Mouse (Mus musculus): ENCODE measurements around the gene Map4k5. TPM values are rescaled to one million over a fixed set of nuclear protein-coding genes. Genes with fewer than 3 reads are reported as not detected.

Gene Map4k5
- polyA plus RNA-seq, 1 experiment from 2014 or later: 33.4 TPM

DNA sequence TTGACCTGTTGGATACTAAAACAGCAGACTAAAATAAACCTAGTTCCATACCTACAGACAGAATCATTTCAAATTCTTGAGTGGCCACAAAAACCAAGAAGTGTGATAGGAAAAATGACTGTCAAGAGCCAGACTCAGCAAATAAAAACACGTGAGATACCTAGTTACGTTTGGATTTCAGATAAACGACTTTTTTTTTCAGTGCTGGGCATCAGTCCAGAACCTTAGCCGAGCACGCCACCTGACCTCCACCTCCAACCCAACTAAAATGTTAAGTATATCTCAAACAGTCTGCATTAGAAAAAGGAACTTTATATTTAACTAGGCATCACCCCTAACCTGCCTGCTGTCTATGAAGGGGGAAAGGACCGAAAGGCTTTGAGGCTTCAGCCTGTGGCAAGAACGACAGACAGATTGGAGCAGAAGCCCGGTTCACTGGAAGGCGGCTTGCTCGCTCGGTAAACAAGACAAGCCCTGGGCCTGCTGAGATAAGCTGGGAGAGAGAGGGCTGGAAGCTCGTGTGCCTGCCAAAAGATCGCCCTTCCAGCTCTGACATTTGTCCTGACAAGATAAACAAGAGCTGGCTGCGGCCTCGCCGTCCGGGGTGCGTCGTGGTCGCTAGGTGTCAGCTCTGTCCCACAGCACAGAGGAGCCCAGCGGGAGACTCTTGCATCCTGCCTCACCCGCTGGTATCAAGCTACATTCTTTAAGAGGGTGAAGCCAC lies 135.4 kb downstream of the Map4k5 start:
- no peaks in the 10 kb centered on the region for H3K9me3 ChIP-seq
- no peaks in the 10 kb centered on the region for H3K27me3 ChIP-seq
- no peak overlapping the region for H3K27ac ChIP-seq (replicated peaks)
- peak overlapping the region; percentile 51 for H3K4me2 ChIP-seq (replicated peaks)
- no peak overlapping the region for H3K4me3 ChIP-seq
- H3K4me1 ChIP-seq: peaks cover 14% of the 10 kb centered on the region
- no peaks in the 10 kb centered on the region for H3K36me3 ChIP-seq
- no peak overlapping the region for H3K9ac ChIP-seq (replicated peaks)
- WGBS: 18% methylated on average over 22 of the region's 22 CpGs
- peak; percentile 85 for ATAC-seq (ENCODE audit: low FRiP score, low read depth)

DNA sequence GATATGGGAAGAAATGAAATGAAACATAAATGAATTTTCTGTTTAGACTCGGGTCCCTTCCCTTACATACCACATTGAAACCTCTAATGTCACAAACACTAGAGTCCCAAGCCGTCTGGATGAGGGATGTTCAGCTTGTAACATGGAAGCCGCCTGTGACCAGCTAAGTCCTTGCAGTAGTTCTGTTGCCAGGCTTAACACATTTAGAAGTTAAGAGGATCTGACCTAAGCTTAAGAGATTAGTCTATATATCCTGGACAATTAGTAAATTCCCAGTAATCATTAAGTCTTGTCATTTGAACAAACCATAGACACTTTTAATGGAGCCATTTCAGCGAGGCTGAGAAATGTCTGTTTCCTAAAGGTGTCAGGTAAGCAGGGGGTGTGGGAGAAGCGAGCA lies 137.0 kb downstream of the Map4k5 start:
- Histone ChIP-seq H3K4me1 (peaks cover 14% of the 10 kb centered on the region), H3K27ac (replicated peaks) (no peak overlapping the region), H3K4me2 (replicated peaks) (no peak overlapping the region), H3K27me3 (no peaks in the 10 kb centered on the region), H3K9ac (replicated peaks) (no peak overlapping the region), H3K4me3 (no peak overlapping the region), H3K36me3 (no peaks in the 10 kb centered on the region), H3K9me3 (no peaks in the 10 kb centered on the region)
- 76% methylated on average over 5 of the region's 5 CpGs for WGBS
- ATAC-seq (ENCODE audit: low FRiP score, low read depth): no peak

DNA sequence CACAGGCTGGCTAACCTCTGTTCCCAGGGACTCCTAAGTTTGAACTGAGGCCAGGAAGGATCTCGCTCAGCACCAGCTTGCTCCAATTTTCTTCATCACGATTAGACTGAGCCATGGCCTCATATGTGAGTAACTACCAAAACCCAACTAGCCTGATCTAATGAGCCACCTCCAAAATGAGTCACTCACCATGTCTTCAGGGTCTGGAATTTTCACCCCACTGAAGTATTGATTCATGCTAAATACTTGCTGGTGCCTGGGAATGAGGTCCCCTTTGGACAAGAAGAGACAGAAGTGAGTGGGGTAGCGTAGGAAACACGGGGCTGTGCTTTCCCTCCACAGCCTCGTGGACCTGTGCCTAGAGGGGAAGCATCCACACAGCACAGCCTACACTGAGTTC lies 139.1 kb downstream of the Map4k5 start:
- Histone ChIP-seq H3K36me3 (no peaks in the 10 kb centered on the region), H3K27ac (replicated peaks) (no peak overlapping the region), H3K4me2 (replicated peaks) (no peak overlapping the region), H3K27me3 (no peaks in the 10 kb centered on the region), H3K9me3 (no peaks in the 10 kb centered on the region), H3K9ac (replicated peaks) (no peak overlapping the region), H3K4me1 (peaks cover 12% of the 10 kb centered on the region), H3K4me3 (no peak overlapping the region)
- WGBS: 87% methylated on average over 5 of the region's 5 CpGs
- no peak for ATAC-seq (ENCODE audit: low FRiP score, low read depth)

MicroRNA genes within 50 kb of the gene (microRNA counts, 519-probe panel; counts per million panel counts)
- not detected for microRNA mmu-miR-681

Small RNA genes within 50 kb of the gene (microRNA-seq; reads per million reads assigned to microRNA genes)
- gene Mir681: not detected

Other genes starting within 250 kb of the Map4k5 start
- gene Sos2, start 211.3 kb downstream of the Map4k5 start, polyA plus RNA-seq (2016; fragmentation: Nextera tagmentation; extraction: Ambion mirVana): 12.1 and 12.4 TPM in 2 replicates
- 12.4 and 13.5 TPM in 2 replicates for gene L2hgdh, start 168.3 kb downstream of the Map4k5 start, polyA plus RNA-seq (2016; fragmentation: Nextera tagmentation; extraction: Ambion mirVana)
- 19.2 and 24.6 TPM in 2 replicates for gene Atp5s, start 168.2 kb downstream of the Map4k5 start, polyA plus RNA-seq (2016; fragmentation: Nextera tagmentation; extraction: Ambion mirVana)
- 0.54 and 1.1 TPM in 2 replicates for gene Cdkl1, start 101.9 kb downstream of the Map4k5 start, polyA plus RNA-seq (2016; fragmentation: Nextera tagmentation; extraction: Ambion mirVana)
- 75.0 and 78.6 TPM in 2 replicates for gene Atl1, start 586 bp downstream of the Map4k5 start, polyA plus RNA-seq (2016; fragmentation: Nextera tagmentation; extraction: Ambion mirVana)
- gene Sav1, start 93.8 kb upstream of the Map4k5 start, polyA plus RNA-seq (2016; fragmentation: Nextera tagmentation; extraction: Ambion mirVana): 7.3 and 8.1 TPM in 2 replicates
- gene Nin, start 220.5 kb upstream of the Map4k5 start, polyA plus RNA-seq (2016; fragmentation: Nextera tagmentation; extraction: Ambion mirVana): 16.5 and 17.2 TPM in 2 replicates

Measured in midbrain, embryonic 12.5 days (tissue).